Mouse (Mus musculus): Measurements from ENCODE around the gene Cabp1. TPM values are rescaled to one million over a fixed set of nuclear protein-coding genes. Genes with fewer than 3 reads are reported as not detected.

Cabp1 gene
- total RNA-seq, 2 experiments from 2014 or later = 179 to 209 TPM

DNA sequence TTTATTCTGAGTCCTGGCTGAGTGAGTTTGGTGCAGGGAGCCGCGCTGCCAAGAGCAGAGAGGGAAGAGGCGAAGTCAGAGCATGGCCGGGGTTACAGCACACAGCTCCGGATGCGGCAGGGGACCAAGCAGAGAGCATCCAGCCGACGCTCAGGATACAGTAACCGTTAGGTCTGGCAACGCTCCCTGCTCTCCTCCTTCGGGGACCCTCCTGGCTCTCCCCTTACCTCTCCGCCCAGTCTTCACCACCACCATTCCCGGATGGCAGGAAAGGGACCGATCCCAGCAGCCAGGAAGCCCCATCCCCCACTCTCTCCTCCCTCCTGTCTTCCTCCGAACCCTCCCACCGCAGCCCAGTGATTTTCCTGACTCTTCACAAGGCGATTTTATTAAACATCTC, 20.7 kb upstream of the Cabp1 start:
- intact Hi-C loops (cut with DNase I) = no loop called here
- peak in 1 of 2 experiments; percentile 74 for DNase-seq (ENCODE audit: low spot score in 2 of 2)

DNA sequence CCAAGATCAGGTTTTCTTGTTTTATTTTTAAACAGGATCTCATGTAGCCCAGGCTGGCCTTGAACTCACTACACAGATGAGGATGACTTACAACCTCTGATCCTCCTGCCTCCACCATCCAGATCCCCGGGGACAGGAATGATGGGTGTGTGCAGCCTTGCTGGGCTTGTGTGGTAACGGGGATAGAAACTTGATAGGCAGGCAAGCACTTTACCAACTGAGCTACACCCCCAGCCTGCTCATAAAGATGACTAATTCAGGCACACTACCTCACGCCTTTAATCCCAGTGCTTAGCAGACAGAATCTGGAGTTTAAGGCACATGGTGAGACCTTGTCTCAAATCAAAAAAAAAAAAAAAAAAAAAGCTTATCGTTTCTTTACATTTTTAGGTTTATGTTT, 18.7 kb upstream of the Cabp1 start:
- intact Hi-C loops (cut with DNase I) = no loop called here
- no peak for DNase-seq (ENCODE audit: low spot score in 2 of 2)

DNA sequence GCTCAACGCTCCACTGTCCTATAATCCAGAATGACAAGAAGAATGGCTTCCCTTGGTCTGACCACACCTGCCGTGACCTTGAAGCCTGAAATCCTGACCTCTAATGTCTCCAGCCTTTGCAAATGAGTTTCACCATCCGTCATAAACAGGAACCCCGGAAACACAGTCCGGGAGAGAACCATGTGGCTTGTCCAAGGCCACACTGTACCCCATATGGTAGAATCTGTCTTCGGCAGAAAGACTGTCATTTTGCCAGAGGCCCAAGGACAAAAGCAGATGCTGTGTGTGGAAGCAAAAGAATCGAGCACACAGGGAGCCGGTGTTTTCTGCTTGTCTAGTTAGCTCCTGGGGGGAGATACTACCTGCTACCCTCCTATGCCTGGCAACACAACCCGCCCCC, 18.3 kb upstream of the Cabp1 start:
- no peak for DNase-seq (ENCODE audit: low spot score in 2 of 2)
- intact Hi-C loops (cut with DNase I) = no loop called here

DNA sequence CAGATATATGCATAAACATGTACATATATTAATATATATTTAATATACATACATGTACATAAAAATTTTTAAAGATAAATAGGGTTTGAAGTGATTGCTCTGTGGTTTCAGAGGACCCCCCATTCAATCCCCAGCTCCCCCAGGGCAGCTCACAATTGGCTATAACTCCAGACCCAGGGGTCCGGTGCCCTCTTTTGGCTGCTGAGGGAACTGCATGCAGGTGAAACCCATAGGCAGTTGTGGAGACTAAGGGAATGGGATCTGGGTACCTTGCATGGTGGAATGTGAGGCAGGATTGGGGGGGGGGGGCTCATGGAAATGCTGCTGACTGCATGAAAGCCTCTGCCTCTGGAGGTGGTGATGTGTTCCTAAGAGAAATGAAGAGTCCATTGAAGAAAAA, 16.2 kb upstream of the Cabp1 start:
- intact Hi-C loops (cut with DNase I) = no loop called here
- no peak for DNase-seq (ENCODE audit: low spot score in 2 of 2)

DNA sequence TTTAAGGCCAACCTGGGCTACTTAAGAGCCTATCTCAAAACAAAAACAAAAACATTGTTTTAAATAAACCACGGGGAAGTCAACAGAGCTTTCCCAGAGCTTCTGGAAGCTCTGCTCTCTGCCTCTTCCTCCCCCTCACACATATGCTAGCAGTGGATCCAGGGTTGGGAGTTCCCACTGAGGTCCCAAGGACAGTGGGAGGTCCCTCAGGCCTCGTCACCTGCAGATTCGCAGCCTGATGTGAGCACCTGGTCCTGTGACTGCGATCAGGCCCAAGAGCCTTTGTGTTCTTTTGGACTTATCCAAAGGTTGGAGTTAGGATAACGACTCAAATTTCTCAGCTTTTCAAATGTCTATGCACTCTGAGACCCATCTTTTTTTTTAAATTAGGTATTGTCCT, 14.4 kb upstream of the Cabp1 start:
- intact Hi-C loops (cut with DNase I) = no loop called here

DNA sequence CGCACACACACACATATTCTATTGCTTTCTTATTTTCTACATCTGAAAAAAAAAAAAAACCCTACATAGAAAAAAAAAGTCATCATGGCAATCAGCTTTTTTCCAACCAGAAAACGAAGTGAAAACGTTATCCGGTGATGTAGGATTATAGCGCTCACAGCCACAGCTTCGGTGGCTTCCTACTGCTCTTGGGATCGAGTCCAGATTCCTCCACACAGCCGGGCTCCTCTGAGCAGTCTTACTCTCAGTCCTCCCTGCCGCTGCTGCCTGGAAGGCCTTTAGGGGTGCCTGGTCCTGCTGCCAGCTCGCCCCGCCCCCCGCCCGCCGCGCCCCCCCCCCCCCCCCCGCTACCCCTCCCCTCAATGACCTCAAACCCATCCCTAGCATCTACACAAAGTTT, 13.7 kb upstream of the Cabp1 start:
- DNase-seq (ENCODE audit: low spot score in 2 of 2) = no peak
- intact Hi-C loops (cut with DNase I) = no loop called here

More for the DNA sequence above, 14.4 kb upstream of the Cabp1 start:
- DNase-seq (ENCODE audit: low spot score in 2 of 2) = no peak

DNA sequence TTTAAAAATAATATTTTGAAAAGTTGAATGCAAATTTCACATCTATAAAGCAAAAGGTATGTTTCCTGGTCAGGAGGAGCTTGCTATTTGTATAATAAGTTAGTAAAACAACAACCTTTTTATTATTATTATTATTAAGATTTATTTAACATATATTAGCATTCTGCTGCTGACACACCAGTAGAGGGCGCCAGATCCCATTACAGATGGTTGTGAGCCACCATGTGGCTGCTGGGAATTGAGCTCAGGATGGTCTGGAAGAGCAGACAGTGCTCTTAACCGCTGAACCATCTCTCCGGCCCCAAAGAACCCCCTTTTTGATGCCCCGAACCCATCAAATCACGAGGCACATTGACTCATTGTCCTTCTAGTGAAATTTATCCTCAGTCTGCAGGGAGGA, 13.1 kb upstream of the Cabp1 start:
- intact Hi-C loops (cut with DNase I) = no loop called here
- no peak for DNase-seq (ENCODE audit: low spot score in 2 of 2)

DNA sequence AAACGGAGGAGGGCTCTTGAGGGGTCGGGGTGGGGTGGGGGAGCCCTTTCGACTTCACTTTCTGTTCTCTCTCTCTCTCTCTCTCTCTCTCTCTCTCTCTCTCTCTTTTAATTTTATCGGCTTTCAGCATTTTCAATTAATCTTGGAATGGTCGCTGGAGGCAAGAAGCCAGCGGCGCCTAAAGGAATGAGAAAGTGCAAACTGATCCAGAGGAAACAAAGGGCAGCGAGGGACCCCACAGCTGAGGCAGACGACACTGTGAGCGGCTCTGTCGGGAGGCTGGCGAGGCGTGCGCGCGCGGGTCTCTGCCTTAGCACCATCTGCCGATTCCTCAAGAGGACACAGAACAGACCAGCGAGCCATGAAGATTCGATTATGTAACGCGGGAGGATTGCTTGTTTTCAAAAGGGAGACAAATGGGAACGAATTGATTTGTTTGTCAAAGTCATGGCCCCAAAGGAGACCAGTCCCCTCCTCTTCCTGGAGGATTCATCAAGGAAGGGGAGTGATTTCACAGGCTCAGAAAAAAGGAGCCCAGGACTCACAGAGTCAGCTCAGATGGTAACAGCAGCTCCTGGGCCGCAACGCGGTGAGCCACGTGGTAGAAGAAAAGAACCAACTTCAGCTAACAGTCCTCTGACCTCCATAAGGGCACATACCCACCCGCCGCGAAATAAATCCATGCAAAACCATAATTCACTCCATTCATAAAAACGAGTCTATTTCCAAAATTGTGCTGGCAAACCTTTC, 10.6 kb upstream of the Cabp1 start:
- intact Hi-C loops (cut with DNase I) = no loop called here
- peak in 1 of 2 experiments; percentile 72 for DNase-seq (ENCODE audit: low spot score in 2 of 2)

DNA sequence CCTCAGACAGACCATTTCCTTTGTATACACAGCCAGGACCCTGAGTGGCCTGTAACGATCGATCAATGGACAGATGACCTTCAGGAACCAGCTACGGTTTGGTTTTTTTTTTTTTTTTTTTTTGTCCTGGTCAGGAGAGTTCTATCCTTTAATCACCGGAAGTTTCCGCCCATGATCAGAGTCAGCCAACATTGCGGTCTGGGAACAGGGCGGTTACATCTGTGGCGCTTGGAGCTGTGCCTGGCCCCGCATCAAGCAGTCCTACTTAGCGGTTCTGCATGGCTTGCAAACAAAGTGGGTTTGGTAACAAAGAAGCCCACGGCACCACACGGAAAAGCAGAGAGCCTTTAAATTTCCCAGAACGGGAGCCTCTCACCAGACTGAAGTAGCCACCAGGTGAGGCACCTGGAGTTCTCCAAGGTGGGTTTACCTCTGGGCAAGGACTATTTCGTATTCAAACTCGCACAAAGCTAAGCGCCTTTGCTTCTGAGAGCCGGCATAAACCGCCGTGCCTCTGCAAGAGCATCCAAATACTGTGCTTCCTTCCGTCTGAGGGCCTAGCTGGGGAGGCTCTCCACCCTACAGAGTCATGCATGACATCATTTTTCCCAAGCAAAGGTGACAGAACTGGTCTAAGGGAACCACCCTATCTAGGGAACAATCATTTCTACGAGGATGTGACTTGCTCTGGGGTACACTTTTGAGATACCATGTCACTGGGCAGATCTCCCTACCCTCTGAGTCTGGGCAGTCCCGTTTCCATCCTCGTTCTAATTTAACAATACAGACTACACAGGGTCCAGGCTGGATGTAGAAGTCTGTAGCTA, 9.8 kb upstream of the Cabp1 start:
- intact Hi-C loops (cut with DNase I) = no loop called here
- no peak for DNase-seq (ENCODE audit: low spot score in 2 of 2)

DNA sequence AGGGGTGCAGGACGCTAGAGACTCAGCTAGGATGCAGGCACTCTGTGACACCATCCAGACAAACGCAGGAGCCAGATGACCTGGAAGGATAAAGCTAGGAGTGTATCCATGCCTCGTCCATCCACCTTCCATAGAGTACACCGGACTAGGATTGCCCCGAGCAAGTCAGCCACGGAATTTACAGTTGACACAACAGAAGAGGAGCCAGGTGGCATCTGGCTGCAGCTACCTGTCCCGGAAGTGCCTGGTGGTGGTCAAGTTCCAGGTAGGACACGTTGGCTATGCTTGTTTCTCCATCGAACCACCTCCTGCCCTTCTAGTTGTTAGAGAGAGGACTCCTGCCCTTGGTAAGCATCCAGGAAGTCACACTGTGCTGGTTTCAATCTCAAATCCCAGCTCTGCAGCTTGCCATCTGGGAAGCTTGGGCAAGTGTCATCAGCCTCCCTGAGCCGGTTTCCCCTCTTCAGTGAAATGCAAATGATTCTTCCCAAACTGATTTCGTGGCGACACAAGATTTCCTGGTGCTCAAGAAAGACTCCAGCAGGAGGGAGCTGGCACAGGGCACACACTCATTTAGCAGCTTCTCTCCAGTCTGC, 543 bp upstream of the Cabp1 start:
- intact Hi-C loops (cut with DNase I) = no loop called here
- DNase-seq (ENCODE audit: low spot score in 2 of 2) = peak in 1 of 2 experiments; percentile 59

DNA sequence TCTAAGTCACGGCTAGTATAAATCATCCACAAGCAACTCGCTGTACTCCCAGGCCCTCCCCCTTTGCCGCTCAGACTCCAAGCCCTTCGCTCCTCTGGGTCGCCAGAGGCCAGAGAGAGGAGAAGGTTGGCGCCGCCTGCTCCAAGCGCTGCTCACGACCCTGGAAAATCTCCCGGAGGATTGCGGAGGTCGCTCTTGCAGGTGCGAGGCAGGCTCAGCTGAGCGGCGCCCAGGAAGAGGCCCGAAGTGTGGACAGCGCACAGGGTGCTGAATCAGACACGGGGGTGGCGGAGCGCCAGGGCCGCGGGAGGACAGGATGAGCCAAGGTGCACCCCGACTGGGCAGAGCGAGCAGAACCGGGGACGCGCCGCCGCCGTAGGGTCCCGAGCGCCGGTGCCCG, 955 bp downstream of the Cabp1 start:
- intact Hi-C loops (cut with DNase I) = loop anchor here (2.0 kb wide), 1 partner anchor 44 kb away; no protein-coding TSS in a partner anchor
- DNase-seq (ENCODE audit: low spot score in 2 of 2) = no peak

DNA sequence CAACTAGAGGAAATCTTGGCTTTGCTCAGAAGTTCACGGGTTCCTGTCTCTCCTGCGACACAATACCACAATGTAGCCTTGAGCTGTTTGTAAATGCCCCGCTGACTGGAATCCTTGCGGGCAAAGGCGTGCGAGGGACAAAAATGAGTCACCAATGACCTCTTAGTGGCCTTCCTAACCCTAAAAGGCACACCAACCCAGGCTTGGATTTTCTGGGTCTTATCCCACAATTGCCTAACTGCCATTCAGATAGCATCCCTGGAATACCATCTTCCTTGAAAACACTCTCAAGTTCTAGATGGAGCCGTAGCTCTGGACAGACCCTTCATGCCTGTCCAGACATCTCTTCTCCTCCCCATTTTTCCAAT, 1.4 kb downstream of the Cabp1 start:
- intact Hi-C loops (cut with DNase I) = loop anchor here (2.0 kb wide), 1 partner anchor 44 kb away; no protein-coding TSS in a partner anchor
- no peak for DNase-seq (ENCODE audit: low spot score in 2 of 2)

DNA sequence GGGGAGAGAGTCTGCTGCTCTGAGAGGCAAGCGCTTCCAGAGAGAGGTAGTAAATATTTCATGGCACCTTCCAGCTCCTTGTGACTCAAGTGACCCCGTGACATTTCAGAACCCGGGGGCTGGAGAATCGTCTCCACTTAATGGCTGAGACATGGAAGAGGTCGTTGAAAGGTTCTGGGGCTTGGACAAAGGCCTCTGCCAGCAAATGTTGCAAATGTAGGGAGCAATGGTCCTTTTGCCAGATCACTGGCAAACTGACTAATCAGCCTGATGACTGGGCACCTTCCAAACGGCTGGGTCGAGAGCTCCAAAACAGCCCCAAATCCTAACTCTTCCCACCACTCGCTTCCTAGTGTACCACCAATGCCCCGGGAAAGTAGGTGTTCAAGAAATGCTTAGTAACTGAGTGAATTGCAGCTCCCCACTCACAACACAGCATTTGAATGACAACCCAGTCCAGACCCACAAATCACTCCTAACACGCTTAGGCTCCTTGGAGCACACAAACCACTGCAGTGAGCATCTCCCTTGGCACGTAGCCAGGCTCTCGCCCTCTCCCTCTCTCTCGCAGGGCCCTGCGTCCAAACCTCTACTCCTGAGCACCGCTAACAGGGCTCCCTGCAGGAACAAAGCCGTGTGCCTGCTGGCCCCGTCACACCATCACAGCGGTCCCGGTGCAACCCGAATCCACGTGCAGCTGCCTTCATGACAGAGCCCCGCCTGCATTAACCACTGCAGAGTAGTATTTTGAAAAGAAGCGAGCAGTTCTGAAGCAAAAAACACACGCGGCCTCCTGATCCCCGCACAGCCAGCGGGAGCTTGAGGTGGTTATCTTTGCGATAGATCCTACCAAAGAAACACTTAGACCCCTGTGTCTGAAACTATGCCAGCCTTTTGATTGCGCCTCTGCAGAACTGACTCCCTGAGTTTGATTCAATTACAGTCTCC, 2.0 kb downstream of the Cabp1 start:
- no peak for DNase-seq (ENCODE audit: low spot score in 2 of 2)
- intact Hi-C loops (cut with DNase I) = loop anchor here (2.0 kb wide), 1 partner anchor 45 kb away; no protein-coding TSS in a partner anchor

DNA sequence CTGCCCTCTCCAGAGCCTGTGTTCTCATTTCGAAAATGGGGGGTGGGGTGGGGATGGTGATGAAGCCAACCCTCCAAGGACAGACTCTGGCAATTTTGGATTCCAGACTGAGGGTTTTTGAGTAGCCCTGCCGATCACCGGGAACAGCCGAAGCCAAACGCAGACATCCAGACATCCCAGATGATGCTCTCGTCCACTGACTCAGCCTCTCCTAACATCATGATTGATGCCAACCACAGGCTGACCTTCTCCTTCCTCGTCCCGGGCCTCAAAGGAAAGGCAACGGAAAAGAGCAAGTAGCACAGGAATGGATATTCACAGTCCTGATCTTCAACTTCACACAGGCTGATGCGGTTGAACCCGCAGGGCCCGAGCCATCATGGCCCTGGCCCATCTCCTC, 4.1 kb downstream of the Cabp1 start:
- intact Hi-C loops (cut with DNase I) = no loop called here
- DNase-seq (ENCODE audit: low spot score in 2 of 2) = no peak

DNA sequence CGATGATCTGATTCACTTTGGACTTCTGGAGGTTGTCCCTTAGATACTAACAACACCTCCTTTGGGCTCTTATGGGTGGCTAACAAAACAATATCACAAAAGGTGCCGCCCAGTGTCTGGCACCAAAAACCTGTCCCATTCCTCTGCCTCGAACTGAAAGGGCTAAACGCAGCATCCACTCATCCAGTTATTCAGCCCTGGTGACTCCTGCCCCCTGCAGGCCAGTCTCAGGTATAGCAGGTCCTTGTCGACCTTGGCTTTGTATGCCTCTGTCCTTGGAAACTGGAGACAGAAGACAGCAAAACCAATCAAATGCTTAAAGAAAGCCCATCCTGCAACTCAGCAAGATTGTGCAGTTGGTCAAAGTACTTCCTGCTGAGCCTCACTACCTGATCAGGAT, 5.4 kb downstream of the Cabp1 start:
- DNase-seq (ENCODE audit: low spot score in 2 of 2) = no peak

DNA sequence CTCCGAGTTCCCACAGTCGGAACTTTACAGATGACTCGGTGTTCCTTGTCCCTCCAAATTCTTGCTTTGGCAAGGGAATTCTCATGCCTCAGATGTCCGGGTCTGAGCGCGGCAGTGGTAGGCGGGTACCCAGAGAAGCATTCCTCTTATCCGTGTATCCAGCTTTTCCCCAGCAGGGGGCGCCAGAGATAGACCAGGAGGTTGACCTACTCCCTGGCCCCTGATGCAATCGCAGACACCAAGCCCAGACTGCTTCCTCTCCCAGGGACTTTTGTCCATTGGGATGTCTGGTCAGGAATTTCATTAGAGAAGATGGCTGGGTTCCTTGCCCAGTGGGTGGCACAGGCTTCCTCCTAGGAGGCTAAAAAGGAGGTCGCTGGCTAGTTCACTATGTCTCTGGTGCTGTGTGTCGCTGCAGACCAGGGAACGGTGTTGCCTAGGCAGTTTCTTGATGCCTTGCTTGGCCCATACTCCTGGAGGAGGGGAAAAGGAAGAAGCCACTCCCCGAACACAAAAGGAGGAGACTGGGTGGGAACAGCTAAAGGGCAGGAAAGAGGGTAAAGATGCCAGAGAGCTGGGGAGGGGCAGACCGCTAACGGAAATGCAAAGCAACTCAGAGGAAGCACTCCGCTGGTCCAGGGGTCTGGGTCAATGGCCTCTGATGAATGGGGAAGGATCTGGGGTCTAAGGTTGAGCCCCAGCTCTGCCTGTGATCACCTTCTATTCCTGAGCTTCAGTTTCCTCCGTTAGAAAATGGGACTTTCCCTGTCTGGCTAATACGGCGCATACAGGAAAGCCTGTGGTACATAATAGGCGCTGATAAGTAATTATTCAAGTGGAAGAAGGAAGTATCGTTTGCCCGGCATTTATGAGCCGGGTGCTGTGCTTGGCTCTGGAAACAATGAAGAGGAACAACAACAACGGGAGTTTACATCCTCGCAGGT, 6.7 kb downstream of the Cabp1 start:
- DNase-seq (ENCODE audit: low spot score in 2 of 2) = peak; percentile 93 to 94
- intact Hi-C loops (cut with DNase I) = no loop called here

More for the DNA sequence above, 5.4 kb downstream of the Cabp1 start:
- intact Hi-C loops (cut with DNase I) = no loop called here

DNA sequence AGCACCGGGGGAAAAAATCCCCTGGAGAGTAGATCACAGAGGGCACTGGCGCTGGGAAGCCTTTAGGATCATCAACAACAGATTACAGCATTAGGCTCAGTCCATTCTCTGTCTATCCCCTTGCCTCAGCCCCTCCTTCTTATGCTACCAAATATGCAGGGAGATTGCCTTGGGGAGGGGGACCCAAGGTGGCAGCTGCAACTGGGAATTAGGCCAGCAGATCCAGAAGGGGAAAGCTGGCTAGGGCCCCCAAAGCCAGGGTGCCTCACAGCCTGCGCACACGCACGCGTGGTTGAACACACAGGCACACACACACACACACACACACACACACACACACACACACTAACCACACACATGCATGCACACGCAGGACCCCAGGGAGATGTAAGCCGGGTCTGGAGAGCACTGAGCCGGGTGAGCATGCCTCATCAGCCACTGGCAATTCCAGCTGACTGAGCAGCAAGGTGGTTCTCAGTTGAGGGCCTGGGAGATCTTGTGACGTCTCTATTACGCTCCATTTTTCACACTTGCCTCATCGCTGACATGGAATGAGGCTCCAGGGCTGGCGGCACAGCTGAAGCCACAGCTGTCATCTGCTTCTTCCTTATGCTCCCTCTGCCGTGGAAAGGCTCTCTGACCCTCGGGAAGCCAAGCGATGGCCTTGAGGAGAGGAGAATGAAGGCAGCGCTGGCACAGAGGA, 7.7 kb downstream of the Cabp1 start:
- intact Hi-C loops (cut with DNase I) = no loop called here
- no peak for DNase-seq (ENCODE audit: low spot score in 2 of 2)

DNA sequence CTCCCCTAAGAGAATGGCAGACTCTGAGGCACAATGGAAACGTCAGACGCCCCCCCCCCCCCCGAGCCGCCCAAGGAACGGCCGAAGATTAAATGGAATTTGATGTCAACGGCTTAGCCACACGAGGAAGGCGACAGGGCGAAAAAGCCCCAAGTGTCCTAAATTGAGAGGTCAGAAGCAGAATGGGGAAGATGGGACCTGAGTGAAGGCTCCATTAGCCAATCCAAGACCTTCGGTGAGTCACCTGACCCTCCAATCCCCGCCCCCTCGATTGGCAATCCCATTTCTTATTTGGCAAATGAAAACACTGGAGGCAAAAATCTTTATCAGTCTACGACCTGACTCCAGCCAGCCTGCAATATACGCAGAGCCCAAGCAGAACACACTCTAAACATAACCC, 9.5 kb downstream of the Cabp1 start:
- intact Hi-C loops (cut with DNase I) = no loop called here
- DNase-seq (ENCODE audit: low spot score in 2 of 2) = peak; percentile 67 to 72

Measured in left cerebral cortex, postnatal 14 days (tissue).